19 mouse cellular contexts compared by ENCODE assay signal in the genomic region with DNA sequence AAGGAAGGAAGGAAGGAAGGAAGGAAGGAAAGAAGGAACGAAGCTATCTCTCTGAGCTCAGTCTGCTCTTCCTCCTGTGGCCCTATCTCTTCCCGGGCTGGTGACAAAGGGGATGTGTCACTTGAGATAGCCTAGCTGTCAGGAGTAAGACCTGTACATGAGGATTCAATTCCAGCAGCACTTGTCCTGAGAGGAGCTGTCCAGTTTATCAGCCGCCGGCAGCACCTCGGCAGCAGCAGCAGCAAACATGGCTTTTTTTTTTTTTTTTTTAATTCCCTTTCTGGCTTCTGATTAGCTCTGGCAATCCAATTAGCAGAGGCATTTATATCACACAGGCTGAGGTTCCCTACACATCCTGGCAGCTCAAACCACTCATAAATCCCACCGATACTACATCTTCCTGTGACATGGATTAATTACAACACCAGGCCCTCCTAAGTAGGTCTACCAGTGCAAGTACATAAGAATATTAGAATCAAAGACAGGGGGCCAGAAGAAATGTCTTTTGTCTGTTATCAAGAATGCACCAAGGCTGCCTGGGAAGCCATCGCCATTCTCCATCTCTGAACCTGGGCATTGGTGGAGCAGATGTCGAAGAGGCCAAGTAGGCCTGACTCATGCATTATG.
DNase-seq lines count a peak whose midpoint lies in the region; ATAC-seq and TF ChIP-seq lines count a peak whose summit lies in the region.
"Had no signal": no experiment of that assay in that cellular context is flagged by ENCODE, and none has a peak within 500 bp of the region (broad histone marks: within the 10 kb centered on the region; RNA-seq: fewer than 3 reads in every experiment).

No protein-coding gene starts in this region.

- peaks cover 12% of the 10 kb centered on the region for H3K4me1 ChIP-seq in heart, embryonic 13.5 days
- H3K4me1 ChIP-seq in ES-E14 (ENCODE audit: control insufficient read depth in 2 of 2, insufficient read depth in 2 of 2, low read length in 2 of 2, poor library complexity in 1 of 2): peaks cover 0 to 8% of the 10 kb centered on the region in 2 experiments; a peak in 3 of 4 replicates
- H3K4me1 ChIP-seq in hindbrain, embryonic 15.5 days (replicated peaks): peaks cover 45% of the 10 kb centered on the region
- peaks cover 50% of the 10 kb centered on the region for H3K4me1 ChIP-seq in neural tube, embryonic 13.5 days (replicated peaks)
- H3K4me1 ChIP-seq in heart, embryonic 11.5 days (ENCODE audit: control insufficient read depth, insufficient read depth, low read length): peaks cover 3% of the 10 kb centered on the region; the same call in 1 of the 2 replicates
- H3K4me1 ChIP-seq: megakaryocyte, embryonic 14.5 days had no signal

- no peak overlapping the region for H3K4me3 ChIP-seq in heart, embryonic 13.5 days
- H3K4me3 ChIP-seq in ES-E14 (ENCODE audit: insufficient read depth in 1 of 2, low read depth in 1 of 2, low read length in 2 of 2, poor library complexity in 1 of 2, severe bottlenecking in 1 of 2): no peak overlapping the region
- no peak overlapping the region for H3K4me3 ChIP-seq in hindbrain, embryonic 15.5 days
- H3K4me3 ChIP-seq in neural tube, embryonic 13.5 days: no peak overlapping the region
- no peak overlapping the region for H3K4me3 ChIP-seq in heart, embryonic 11.5 days (ENCODE audit: low read depth, low read length)
- H3K4me3 ChIP-seq: embryonic facial prominence, embryonic 15.5 days; myocyte had no signal

- no peaks in the 10 kb centered on the region for H3K9me3 ChIP-seq in heart, embryonic 13.5 days
- no peaks in the 10 kb centered on the region for H3K9me3 ChIP-seq in ES-E14 (ENCODE audit: control insufficient read depth, insufficient read depth, low read depth, low read length)
- H3K9me3 ChIP-seq in hindbrain, embryonic 15.5 days: no peaks in the 10 kb centered on the region
- H3K9me3 ChIP-seq in neural tube, embryonic 13.5 days: no peaks in the 10 kb centered on the region
- H3K9me3 ChIP-seq in heart, embryonic 11.5 days (replicated peaks; ENCODE audit: control insufficient read depth, low read length): no peaks in the 10 kb centered on the region
- H3K9me3 ChIP-seq: embryonic facial prominence, embryonic 15.5 days had no signal

- no peak for DNase-seq in heart, postnatal 14 days
- no peak for DNase-seq in ES-E14 (ENCODE audit: low read depth, low spot score)
- DNase-seq in urinary bladder, adult 2 months (ENCODE audit: low spot score): no peak
- no peak for DNase-seq in spleen, adult 18-20 months
- DNase-seq: adrenal gland, postnatal 36 days; B cell, adult 2 months; cerebellum, adult 9-10 months; kidney, adult 2 months; kidney, postnatal 36 days; liver; liver, postnatal 0 days; lung, postnatal 14 days had no signal

- H3K27me3 ChIP-seq in heart, embryonic 13.5 days (replicated peaks): peaks cover 40% of the 10 kb centered on the region
- H3K27me3 ChIP-seq in hindbrain, embryonic 15.5 days: no peaks in the 10 kb centered on the region
- no peaks in the 10 kb centered on the region for H3K27me3 ChIP-seq in neural tube, embryonic 13.5 days
- H3K27me3 ChIP-seq in heart, embryonic 11.5 days (ENCODE audit: control insufficient read depth, insufficient read depth, low read length): peaks cover 10% of the 10 kb centered on the region; the same call in 1 of the 2 replicates
- H3K27me3 ChIP-seq: embryonic facial prominence, embryonic 15.5 days; megakaryocyte, embryonic 14.5 days had no signal

- H3K36me3 ChIP-seq in heart, embryonic 13.5 days: no peaks in the 10 kb centered on the region
- no peaks in the 10 kb centered on the region for H3K36me3 ChIP-seq in ES-E14 (ENCODE audit: control insufficient read depth, insufficient read depth, low read length, poor library complexity, severe bottlenecking)
- H3K36me3 ChIP-seq in hindbrain, embryonic 15.5 days: no peaks in the 10 kb centered on the region
- no peaks in the 10 kb centered on the region for H3K36me3 ChIP-seq in neural tube, embryonic 13.5 days
- H3K36me3 ChIP-seq in heart, embryonic 11.5 days (ENCODE audit: control insufficient read depth, insufficient read depth, low read length): no peaks in the 10 kb centered on the region
- H3K36me3 ChIP-seq: embryonic facial prominence, embryonic 15.5 days had no signal

- 20% methylated on average over 8 of the region's 8 CpGs for WGBS in heart, embryonic 13.5 days
- WGBS in hindbrain, embryonic 15.5 days: 49% methylated on average over 8 of the region's 8 CpGs
- WGBS in neural tube, embryonic 13.5 days: 56% methylated on average over 8 of the region's 8 CpGs
- 28% methylated on average over 8 of the region's 8 CpGs for WGBS in heart, embryonic 11.5 days (ENCODE audit: insufficient replicate concordance)

- H3K4me2 ChIP-seq in heart, embryonic 13.5 days: peak overlapping the region; percentile 22; the same call in 1 of the 2 replicates
- peak overlapping the region; percentile 68 for H3K4me2 ChIP-seq in hindbrain, embryonic 15.5 days
- peak overlapping the region; percentile 55; the same call in 1 of the 2 replicates for H3K4me2 ChIP-seq in neural tube, embryonic 13.5 days
- no peak overlapping the region for H3K4me2 ChIP-seq in heart, embryonic 11.5 days
- H3K4me2 ChIP-seq: embryonic facial prominence, embryonic 15.5 days had no signal

- no peak for ATAC-seq in heart, embryonic 13.5 days (ENCODE audit: extremely low read depth, insufficient number of reproducible peaks, low FRiP score, low TSS enrichment)
- no peak for ATAC-seq in hindbrain, embryonic 15.5 days (ENCODE audit: low FRiP score, low read depth)
- ATAC-seq in neural tube, embryonic 13.5 days (ENCODE audit: low read depth): no peak
- ATAC-seq in heart, embryonic 11.5 days (replicated peaks; ENCODE audit: insufficient number of reproducible peaks, low FRiP score, low TSS enrichment): no peak
- ATAC-seq: liver, postnatal 0 days had no signal

- H3K9ac ChIP-seq in heart, embryonic 13.5 days: no peak overlapping the region
- H3K9ac ChIP-seq in ES-E14 (ENCODE audit: insufficient read depth, low read depth, low read length, poor library complexity, severe bottlenecking): no peak overlapping the region
- no peak overlapping the region for H3K9ac ChIP-seq in hindbrain, embryonic 15.5 days
- no peak overlapping the region for H3K9ac ChIP-seq in neural tube, embryonic 13.5 days
- H3K9ac ChIP-seq in heart, embryonic 11.5 days (ENCODE audit: low read depth, low read length): no peak overlapping the region
- H3K9ac ChIP-seq: embryonic facial prominence, embryonic 15.5 days; liver, postnatal 0 days had no signal

- in situ Hi-C loops in ES-E14 (cut with MboI; ENCODE audit: low sequenced_read_pairs in 2 of 2, unreplicated experiment in 2 of 2): no loop called here

- intact Hi-C loops in heart, postnatal 14 days (cut with DNase I): no loop called here

- no peak overlapping the region for H3K27ac ChIP-seq in heart, embryonic 13.5 days (replicated peaks)
- no peak overlapping the region for H3K27ac ChIP-seq in ES-E14 (ENCODE audit: insufficient read depth, low read depth, low read length, poor library complexity, severe bottlenecking)
- peak overlapping the region; percentile 85 for H3K27ac ChIP-seq in hindbrain, embryonic 15.5 days (replicated peaks)
- peak overlapping the region; percentile 86 for H3K27ac ChIP-seq in neural tube, embryonic 13.5 days (replicated peaks)
- no peak overlapping the region for H3K27ac ChIP-seq in heart, embryonic 11.5 days (ENCODE audit: low read depth, low read length)
- H3K27ac ChIP-seq: embryonic facial prominence, embryonic 15.5 days had no signal

TF ChIP-seq in ES-E14, 5 proteins besides CTCF, POLR2A, EP300 and RAD21:
- TF ChIP-seq ZNF384 (IDR thresholded peaks at IDR 0.05; ENCODE audit: low read depth, low read length) (peak; percentile 82), HCFC1 (IDR thresholded peaks at IDR 0.05; ENCODE audit: borderline replicate concordance, insufficient read depth, low read length) (no peak)

Comparison
In these comparisons a context has a peak if more than half of its experiments do, and no peak if none do; other contexts are left out.
1. H3K27ac ChIP-seq: peak in hindbrain, embryonic 15.5 days (single experiment) and neural tube, embryonic 13.5 days (single experiment); none in heart, embryonic 13.5 days (single experiment), ES-E14 (single experiment) and heart, embryonic 11.5 days (single experiment).